Comparison of ENCODE assay signal across 9 mouse cellular contexts in the genomic region with DNA sequence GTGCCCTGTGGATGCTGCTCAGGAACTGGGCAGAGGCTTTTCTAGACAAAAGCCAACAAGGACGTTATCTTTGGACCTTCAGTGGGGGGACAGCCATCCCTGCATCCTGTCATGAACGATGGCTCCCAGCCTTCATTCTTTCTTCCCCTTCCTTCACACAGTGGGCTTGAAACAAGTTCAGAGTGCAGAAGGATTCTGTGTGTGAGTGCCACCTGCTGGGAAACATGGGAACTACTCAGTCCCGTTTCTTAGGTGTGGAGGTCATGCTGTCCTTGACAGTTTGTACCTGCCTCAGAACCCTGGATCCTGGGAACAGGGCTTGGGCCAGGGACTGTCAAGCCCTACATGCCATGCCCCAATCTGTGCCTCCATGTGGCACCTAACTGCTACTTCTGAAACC. TPM values are rescaled to one million over a fixed set of nuclear protein-coding genes. Genes with fewer than 3 reads are reported as not detected.
DNase-seq lines count a peak whose midpoint lies in the region; ATAC-seq and TF ChIP-seq lines count a peak whose summit lies in the region.
"Had no signal": no experiment of that assay in that cellular context is flagged by ENCODE, and none has a peak within 500 bp of the region (broad histone marks: within the 10 kb centered on the region; RNA-seq: fewer than 3 reads in every experiment).

No protein-coding gene starts in this region.

- peaks cover 17% of the 10 kb centered on the region for H3K36me3 ChIP-seq in kidney, embryonic 16.5 days (ENCODE audit: insufficient read depth, low read length)
- peaks cover 17% of the 10 kb centered on the region for H3K36me3 ChIP-seq in liver, embryonic 11.5 days (ENCODE audit: control insufficient read depth, insufficient read depth, low read length)
- peaks cover 19% of the 10 kb centered on the region for H3K36me3 ChIP-seq in thymus, adult 2 months (ENCODE audit: control insufficient read depth, insufficient read depth, low read length)

- 4% methylated on average over 3 of the region's 3 CpGs for WGBS in kidney, embryonic 16.5 days
- 6% methylated on average over 3 of the region's 3 CpGs for WGBS in liver, embryonic 11.5 days
- WGBS in thymus, adult 2 months = 4% methylated on average over 3 of the region's 3 CpGs

- no peak for TF ChIP-seq POLR2A in thymus, adult 2 months (IDR thresholded peaks at IDR 0.05; ENCODE audit: control insufficient read depth, extremely low read depth, insufficient read depth, low read length, poor library complexity)

- no peak overlapping the region for H3K4me3 ChIP-seq in kidney, embryonic 16.5 days (ENCODE audit: low read length)
- H3K4me3 ChIP-seq in liver, embryonic 11.5 days (ENCODE audit: low read depth, low read length) = no peak overlapping the region
- no peak overlapping the region for H3K4me3 ChIP-seq in thymus, adult 2 months (ENCODE audit: control insufficient read depth, insufficient read depth, low read length)
- H3K4me3 ChIP-seq: erythroblast, embryonic 14.5 days had no signal

- H3K4me2 ChIP-seq in kidney, embryonic 16.5 days (replicated peaks; ENCODE audit: low read depth, low read length) = no peak overlapping the region
- no peak overlapping the region for H3K4me2 ChIP-seq in liver, embryonic 11.5 days

- peaks cover 19% of the 10 kb centered on the region for H3K4me1 ChIP-seq in kidney, embryonic 16.5 days (ENCODE audit: insufficient read depth, low read length)
- peaks cover 23% of the 10 kb centered on the region for H3K4me1 ChIP-seq in liver, embryonic 11.5 days (replicated peaks; ENCODE audit: control insufficient read depth, insufficient read depth, low read length)
- H3K4me1 ChIP-seq in thymus, adult 2 months (replicated peaks; ENCODE audit: control insufficient read depth, insufficient read depth, low read length) = peaks cover 14% of the 10 kb centered on the region

- TF ChIP-seq CTCF in thymus, adult 2 months (IDR thresholded peaks at IDR 0.05; ENCODE audit: borderline replicate concordance, control insufficient read depth, extremely low read depth, insufficient read depth, low read length, poor library complexity) = no peak

- no peak; the same call in 1 of the 2 replicates for ATAC-seq in kidney, embryonic 16.5 days (ENCODE audit: low FRiP score, low TSS enrichment)
- no peak for ATAC-seq in liver, embryonic 11.5 days (replicated peaks; ENCODE audit: low FRiP score)

- H3K9ac ChIP-seq in kidney, embryonic 16.5 days (replicated peaks; ENCODE audit: low read length) = no peak overlapping the region
- no peak overlapping the region for H3K9ac ChIP-seq in liver, embryonic 11.5 days (ENCODE audit: low read depth, low read length)

- H3K9me3 ChIP-seq in kidney, embryonic 16.5 days (ENCODE audit: low read length) = no peaks in the 10 kb centered on the region
- H3K9me3 ChIP-seq in liver, embryonic 11.5 days (ENCODE audit: control insufficient read depth, low read length) = no peaks in the 10 kb centered on the region

- peak; percentile 84 for DNase-seq in kidney, adult 18-20 months
- DNase-seq in cerebellum, adult 18-20 months = peak; percentile 72 to 75
- DNase-seq in gastrocnemius, adult 8-10 months (ENCODE audit: low spot score in 2 of 2) = peak; percentile 29 to 51
- peak; percentile 87 for DNase-seq in kidney, adult 9 months
- peak; percentile 66 for DNase-seq in liver, embryonic 11.5 days (ENCODE audit: low spot score)
- DNase-seq in neural tube, embryonic 10.5 days (ENCODE audit: extremely low spot score, low spot score) = peak; percentile 74
- peak; percentile 71 for DNase-seq in thymus, adult 2 months

- H3K27me3 ChIP-seq in kidney, embryonic 16.5 days (ENCODE audit: insufficient read depth, low read length) = no peaks in the 10 kb centered on the region
- H3K27me3 ChIP-seq in liver, embryonic 11.5 days (replicated peaks; ENCODE audit: control insufficient read depth, insufficient read depth, low read length) = no peaks in the 10 kb centered on the region
- H3K27me3 ChIP-seq in thymus, adult 2 months (ENCODE audit: control insufficient read depth, insufficient read depth, low read length) = no peaks in the 10 kb centered on the region

- no peak overlapping the region for H3K27ac ChIP-seq in kidney, embryonic 16.5 days (ENCODE audit: low read length)
- no peak overlapping the region for H3K27ac ChIP-seq in liver, embryonic 11.5 days (ENCODE audit: low read depth, low read length)
- H3K27ac ChIP-seq in thymus, adult 2 months (ENCODE audit: control insufficient read depth, insufficient read depth, low read length) = no peak overlapping the region

RNA-seq across cellular contexts. Expression of gene Ndufaf8, which starts 2.3 kb away (rescaled TPM):
- 89.2 and 98.9 TPM in 2 replicates for polyA plus RNA-seq in kidney, embryonic 16.5 days (2015; fragmentation: Nextera tagmentation; extraction: Ambion mirVana)
- total RNA-seq in gastrocnemius, adult 8-10 months (2022) = 10 to 100 TPM; 34.0 to 46.3 (median 41.0) TPM
- polyA plus RNA-seq in liver, embryonic 11.5 days (2014; fragmentation: Nextera tagmentation; extraction: Ambion mirVana) = 87.5 and 102 TPM in 2 replicates
- 33.0 and 47.7 TPM in 2 replicates for polyA plus RNA-seq in thymus, adult 2 months (2012; rRNA removed)

RNA-seq across cellular contexts. Expression of gene Tepsin, which starts 2.5 kb away (rescaled TPM):
- 22.0 and 24.9 TPM in 2 replicates for polyA plus RNA-seq in kidney, embryonic 16.5 days (2015; fragmentation: Nextera tagmentation; extraction: Ambion mirVana)
- 1 to 10 TPM; 4.9 to 5.8 (median 5.4) TPM for total RNA-seq in gastrocnemius, adult 8-10 months (2022)
- 16.4 and 19.5 TPM in 2 replicates for polyA plus RNA-seq in liver, embryonic 11.5 days (2014; fragmentation: Nextera tagmentation; extraction: Ambion mirVana)
- 95.3 and 103 TPM in 2 replicates for polyA plus RNA-seq in thymus, adult 2 months (2012; rRNA removed)

RNA-seq across cellular contexts. Expression of gene Cep131, which starts 14.4 kb away (rescaled TPM):
- polyA plus RNA-seq in kidney, embryonic 16.5 days (2015; fragmentation: Nextera tagmentation; extraction: Ambion mirVana) = 26.6 and 27.9 TPM in 2 replicates
- total RNA-seq in gastrocnemius, adult 8-10 months (2022) = 1 to 10 TPM; 5.0 to 9.2 (median 7.5) TPM
- polyA plus RNA-seq in liver, embryonic 11.5 days (2014; fragmentation: Nextera tagmentation; extraction: Ambion mirVana) = 17.4 and 19.2 TPM in 2 replicates
- polyA plus RNA-seq in thymus, adult 2 months (2012; rRNA removed) = 10.8 and 12.4 TPM in 2 replicates

RNA-seq across cellular contexts. Expression of gene Slc38a10, which starts 50.1 kb away (rescaled TPM):
- polyA plus RNA-seq in kidney, embryonic 16.5 days (2015; fragmentation: Nextera tagmentation; extraction: Ambion mirVana) = 132 and 133 TPM in 2 replicates
- total RNA-seq in gastrocnemius, adult 8-10 months (2022) = 10 to 100 TPM; 36.3 to 53.3 (median 39.2) TPM
- 59.4 and 64.5 TPM in 2 replicates for polyA plus RNA-seq in liver, embryonic 11.5 days (2014; fragmentation: Nextera tagmentation; extraction: Ambion mirVana)
- polyA plus RNA-seq in thymus, adult 2 months (2012; rRNA removed) = 165 and 167 TPM in 2 replicates

RNA-seq across cellular contexts. Expression of gene Aatk, which starts 54.1 kb away (rescaled TPM):
- 1.7 and 2.0 TPM in 2 replicates for polyA plus RNA-seq in kidney, embryonic 16.5 days (2015; fragmentation: Nextera tagmentation; extraction: Ambion mirVana)
- total RNA-seq in gastrocnemius, adult 8-10 months (2022) = 1 to 10 TPM; 2.3 to 5.0 (median 3.1) TPM
- 0.74 and 0.86 TPM in 2 replicates for polyA plus RNA-seq in liver, embryonic 11.5 days (2014; fragmentation: Nextera tagmentation; extraction: Ambion mirVana)
- polyA plus RNA-seq in thymus, adult 2 months (2012; rRNA removed) = 4.4 and 4.7 TPM in 2 replicates
